Mouse (Mus musculus) CH12.LX (cell line): Measurements from ENCODE around the gene S100a8. TPM values are rescaled to one million over a fixed set of nuclear protein-coding genes. Genes with fewer than 3 reads are reported as not detected.

ENCODE experiments used
- DNase-seq: peaks from one replicate; pipeline ENCODE4 v3.0.0-alpha.2; 2013; ENCODE audit errors: extremely low read depth
- H3K27ac ChIP-seq: 2 replicates; pipeline ENCODE4 v1.5.1; 2012; ENCODE audit warnings: low read depth, mild to moderate bottlenecking, control low read depth, moderate library complexity; ENCODE audit not compliant: insufficient read depth
- H3K27me3 ChIP-seq: replicated peaks from 2 replicates; pipeline ENCODE3; 2012; ENCODE audit warnings: inconsistent platforms
- H3K36me3 ChIP-seq, 2 experiments: replicated peaks in 1 of 2; 2 replicates each; pipeline versions ENCODE3 to v1.6.1; 2012; ENCODE audit warnings: inconsistent platforms in 1 of 2, low read length in 1 of 2, mild to moderate bottlenecking in 1 of 2, mixed read lengths in 1 of 2, moderate library complexity in 1 of 2; ENCODE audit not compliant: control insufficient read depth in 1 of 2, insufficient read depth in 1 of 2
- H3K4me1 ChIP-seq, 2 experiments: 2 replicates each; pipeline ENCODE4 v1.6.1; 2012; ENCODE audit warnings: inconsistent platforms in 1 of 2, moderate library complexity in 1 of 2; ENCODE audit not compliant: insufficient read depth in 2 of 2, control insufficient read depth in 1 of 2
- H3K4me2 ChIP-seq: 2 replicates; pipeline ENCODE4 v1.6.1; 2012; ENCODE audit warnings: low read depth, mild to moderate bottlenecking, control low read depth; ENCODE audit not compliant: poor library complexity, insufficient read depth, severe bottlenecking
- H3K4me3 ChIP-seq, 3 experiments: fragments of 150-350 bp in 1 of 3; sonication (generic) in 1 of 3; replicated peaks in 1 of 3; 2 replicates each; pipeline versions ENCODE3 to v1.5.1; 2011 to 2012; ENCODE audit warnings: low read depth in 2 of 3, low read length in 2 of 3, mild to moderate bottlenecking in 2 of 3, moderate library complexity in 2 of 3, control low read depth in 1 of 3, improper control_type of control experiment in 1 of 3, inconsistent platforms in 1 of 3, mixed read lengths in 1 of 3; ENCODE audit not compliant: poor library complexity in 1 of 3
- H3K79me2 ChIP-seq: replicated peaks from 2 replicates; pipeline ENCODE4 v1.6.1; 2012; ENCODE audit warnings: mild to moderate bottlenecking, moderate library complexity; ENCODE audit not compliant: control insufficient read depth, poor library complexity, insufficient read depth, severe bottlenecking; ENCODE audit errors: extremely low read depth
- H3K9ac ChIP-seq: 2 replicates; pipeline ENCODE4 v1.6.1; 2012; ENCODE audit warnings: low read depth, mild to moderate bottlenecking, control low read depth, moderate library complexity; ENCODE audit not compliant: insufficient read depth
- H3K9me3 ChIP-seq: replicated peaks from 2 replicates; pipeline ENCODE3; 2012; ENCODE audit warnings: low read length, inconsistent platforms, mixed read lengths
- CTCF ChIP-seq, 2 experiments: IDR thresholded peaks in 1 of 2; conservative IDR thresholded peaks in 1 of 2; 2 replicates each; pipeline ENCODE4 v1.5.1; 2011 to 2012; ENCODE audit warnings: low read depth in 2 of 2, low read length in 2 of 2, improper control_type of control experiment in 1 of 2, inconsistent platforms in 1 of 2, mild to moderate bottlenecking in 1 of 2, moderate library complexity in 1 of 2
- E2F4 ChIP-seq: IDR thresholded peaks from 2 replicates; pipeline ENCODE4 v1.6.1; 2011; ENCODE audit warnings: low read depth, low read length, improper control_type of control experiment; ENCODE audit not compliant: insufficient replicate concordance
- EP300 ChIP-seq: IDR thresholded peaks from 2 replicates; pipeline ENCODE4 v1.6.1; 2011; ENCODE audit warnings: low read length, improper control_type of control experiment
- ETS1 ChIP-seq: conservative IDR thresholded peaks from 2 replicates; pipeline ENCODE4 v1.6.1; 2012; ENCODE audit warnings: low read depth, mild to moderate bottlenecking, inconsistent platforms, low read length, improper control_type of control experiment, moderate library complexity
- HCFC1 ChIP-seq: IDR thresholded peaks from 2 replicates; pipeline ENCODE4 v1.6.1; 2012; ENCODE audit warnings: low read depth, mild to moderate bottlenecking, inconsistent platforms, low read length, improper control_type of control experiment
- JUND ChIP-seq: conservative IDR thresholded peaks from 2 replicates; pipeline ENCODE4 v1.6.1; 2011; ENCODE audit warnings: low read depth, low read length, improper control_type of control experiment
- KAT2A ChIP-seq: IDR thresholded peaks from 2 replicates; pipeline ENCODE4 v1.6.1; 2012; ENCODE audit warnings: low read length, improper control_type of control experiment, inconsistent platforms; ENCODE audit not compliant: insufficient replicate concordance
- MAX ChIP-seq: IDR thresholded peaks from 2 replicates; pipeline ENCODE4 v1.6.1; 2011; ENCODE audit warnings: low read length, improper control_type of control experiment
- MAZ ChIP-seq: IDR thresholded peaks from 2 replicates; pipeline ENCODE4 v1.6.1; 2012; ENCODE audit warnings: low read depth, mild to moderate bottlenecking, inconsistent platforms, low read length, improper control_type of control experiment, moderate library complexity
- MXI1 ChIP-seq: IDR thresholded peaks from 2 replicates; pipeline ENCODE4 v1.6.1; 2011; ENCODE audit warnings: mild to moderate bottlenecking, low read depth, low read length, improper control_type of control experiment
- MYC ChIP-seq: IDR thresholded peaks from 2 replicates; pipeline ENCODE4 v1.6.1; 2011; ENCODE audit warnings: low read depth, mild to moderate bottlenecking, improper control_type of control experiment, low read length
- NRF1 ChIP-seq: IDR thresholded peaks from 2 replicates; pipeline ENCODE4 v1.6.1; 2014; ENCODE audit warnings: low read depth, mild to moderate bottlenecking, inconsistent platforms, low read length, improper control_type of control experiment, moderate library complexity
- POLR2A ChIP-seq: IDR thresholded peaks from 2 replicates; pipeline ENCODE4 v1.6.1; 2011; ENCODE audit warnings: low read depth, mild to moderate bottlenecking, improper control_type of control experiment, low read length
- POLR2AphosphoS2 ChIP-seq: IDR thresholded peaks from 2 replicates; pipeline ENCODE4 v1.6.1; 2011; ENCODE audit warnings: low read depth, low read length, improper control_type of control experiment
- RAD21 ChIP-seq: IDR thresholded peaks from 2 replicates; pipeline ENCODE4 v1.6.1; 2011; ENCODE audit warnings: low read depth, mild to moderate bottlenecking, low read length, improper control_type of control experiment, moderate library complexity
- TBP ChIP-seq: conservative IDR thresholded peaks from 2 replicates; pipeline ENCODE4 v1.6.1; 2011; ENCODE audit warnings: low read depth, low read length, improper control_type of control experiment
- ZC3H11A ChIP-seq: IDR thresholded peaks from 2 replicates; pipeline ENCODE4 v1.6.1; 2012; ENCODE audit warnings: low read depth, mild to moderate bottlenecking, inconsistent platforms, low read length, improper control_type of control experiment
- ZMIZ1 ChIP-seq: IDR thresholded peaks from 2 replicates; pipeline ENCODE4 v1.6.1; 2012; ENCODE audit warnings: low read depth, mild to moderate bottlenecking, inconsistent platforms, low read length, improper control_type of control experiment
- dilution Hi-C: fragments of 300-500 bp; cut with MboI; formaldehyde crosslinking; loops from 2 replicates; pipeline ENCODE4 v1.14.3; 2020; ENCODE audit warnings: low sequenced_read_pairs; ENCODE audit not compliant: extremely low pct_unique_long_range_greater_than_20kb, extremely low pct_ligation_motif_present
- in situ Hi-C: fragments of 300-500 bp; cut with MboI; formaldehyde crosslinking; loops from 3 replicates; pipeline ENCODE4 v1.14.3; 2019; ENCODE audit warnings: low sequenced_read_pairs, low pct_ligation_motif_present, low pct_unique_long_range_greater_than_20kb, mixed read lengths
- polyA plus RNA-seq: library from polyadenylated mRNA; unstranded; fragments of >175 nt; gene quantifications from 2 replicates; pipeline ENCODE4 v1.2.1, GENCODE M21; 2012; ENCODE audit warnings: low read depth; ENCODE audit not compliant: insufficient read length
- total RNA-seq, 2 experiments: library from RNA; depleted of rRNA; stranded (reverse); fragments of 300-350 nt in 1 of 2; fragments of >200 nt in 1 of 2; gene quantifications; 2 replicates each; pipeline ENCODE4 v1.2.3; 2012 to 2014

Gene S100a8
- total and polyA plus RNA-seq, 3 experiments: not detected

GRCm38 (mm10) chr3:90639511-90640154 is 29.1 kb upstream of the S100a8 start:
- no peaks in the 10 kb centered on the region for H3K36me3 ChIP-seq
- no peak overlapping the region for H3K27ac ChIP-seq
- peak; percentile 61 for DNase-seq
- H3K4me1 ChIP-seq: no peaks in the 10 kb centered on the region
- dilution Hi-C loops: no loop called here
- no peaks in the 10 kb centered on the region for H3K9me3 ChIP-seq
- no peaks in the 10 kb centered on the region for H3K79me2 ChIP-seq
- H3K9ac ChIP-seq: no peak overlapping the region
- no peak overlapping the region for H3K4me2 ChIP-seq
- in situ Hi-C loops: no loop called here
- H3K27me3 ChIP-seq: peaks cover 30% of the 10 kb centered on the region
- peak; percentile 32 for TF ChIP-seq RAD21
- TF ChIP-seq CTCF (conservative IDR thresholded peaks at IDR 0.05 in 1 of 2, IDR thresholded peaks at IDR 0.05 in 1 of 2; ENCODE audit: low read depth in 2 of 2, low read length in 2 of 2): peak; percentile 82 to 90
- TF ChIP-seq MYC: no peak
- no peak overlapping the region for H3K4me3 ChIP-seq

- dilution Hi-C loops (no loop called here), in situ Hi-C loops (no loop called here)
- H3K9me3 ChIP-seq: no peaks in the 10 kb centered on the region
- H3K27me3 ChIP-seq: peaks cover 37% of the 10 kb centered on the region
- no peaks in the 10 kb centered on the region for H3K79me2 ChIP-seq
- no peak overlapping the region for H3K4me2 ChIP-seq
- no peak overlapping the region for H3K9ac ChIP-seq
- no peak overlapping the region for H3K27ac ChIP-seq
- no peaks in the 10 kb centered on the region for H3K36me3 ChIP-seq
- no peak overlapping the region for H3K4me3 ChIP-seq
- DNase-seq: no peak
- H3K4me1 ChIP-seq: no peaks in the 10 kb centered on the region
- TF ChIP-seq TBP (no peak), ETS1 (no peak), E2F4 (no peak), NRF1 (no peak), POLR2A (no peak), POLR2AphosphoS2 (no peak), JUND (no peak), MXI1 (no peak), KAT2A (no peak), MAX (no peak), ZMIZ1 (no peak), MAZ (no peak), EP300 (no peak), ZC3H11A (no peak), HCFC1 (no peak)
Observed at GRCm38 (mm10) chr3:90640981-90641380, 27.8 kb upstream of the S100a8 start.
